Mouse (Mus musculus) right cerebral cortex, adult 18-20 months (tissue): ENCODE data around the gene Crip1.
"Not testable (repeated sequence)": the region's sequence is repeated elsewhere in the genome, so short reads cannot be mapped to it uniquely, and the experiment has no call there.

ENCODE experiments used
- DNase-seq: peaks from one replicate; pipeline ENCODE4 v3.0.0; 2022; ENCODE audit warnings: mixed read lengths

The Crip1 gene

DNA sequence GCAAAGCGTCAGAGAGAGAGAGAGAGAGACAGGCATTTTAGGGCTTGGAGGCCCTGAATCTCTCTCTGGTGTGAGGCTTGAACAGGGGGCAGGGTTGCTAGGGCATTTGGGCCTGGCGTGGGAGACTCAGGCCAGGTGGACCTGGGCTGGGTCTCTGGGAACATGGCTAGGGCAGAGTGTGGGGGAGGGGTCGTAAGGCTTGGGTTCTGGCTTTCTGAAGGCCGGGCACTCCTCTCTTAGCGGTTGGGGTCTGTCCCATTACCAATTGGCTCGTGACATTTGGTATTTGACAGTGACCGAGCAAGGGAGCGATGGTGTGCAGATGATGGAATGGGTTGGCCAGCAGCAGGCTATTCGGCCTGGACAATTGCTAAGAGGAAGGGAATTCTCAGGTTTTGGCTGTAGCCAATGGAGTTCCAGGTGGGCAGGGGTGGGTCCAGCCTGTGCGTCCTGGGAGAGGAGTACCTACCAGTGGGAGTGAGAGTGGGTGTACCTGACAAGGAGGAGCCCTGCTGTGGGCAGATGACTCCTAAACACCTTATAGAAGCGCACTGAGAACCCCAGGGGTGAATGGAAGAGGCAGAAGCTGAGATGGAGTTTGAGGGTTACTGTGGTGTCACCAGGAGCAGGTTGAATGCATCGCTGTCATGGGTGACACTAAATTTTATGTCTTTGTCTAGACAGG lies 40.4 kb downstream of the Crip1 start:
- DNase-seq: no peak

DNA sequence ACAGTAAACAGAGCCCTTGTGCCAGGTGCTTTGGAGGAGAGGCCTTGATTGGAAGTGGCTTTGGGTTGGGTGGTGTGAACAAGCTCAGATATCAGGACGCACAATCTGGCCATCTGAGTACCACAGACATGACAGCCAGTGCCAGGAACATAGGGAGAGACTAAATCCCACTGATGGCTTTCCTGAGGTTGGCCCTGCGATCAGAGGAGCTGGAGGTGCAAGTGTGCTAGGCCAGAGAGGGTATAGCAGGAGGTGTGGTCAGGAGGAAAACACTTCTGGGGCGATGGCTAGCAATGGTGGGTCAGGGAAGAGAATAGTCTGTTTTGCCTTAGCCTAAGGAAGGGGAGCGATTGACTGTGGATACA lies 40.9 kb downstream of the Crip1 start:
- no peak for DNase-seq

DNA sequence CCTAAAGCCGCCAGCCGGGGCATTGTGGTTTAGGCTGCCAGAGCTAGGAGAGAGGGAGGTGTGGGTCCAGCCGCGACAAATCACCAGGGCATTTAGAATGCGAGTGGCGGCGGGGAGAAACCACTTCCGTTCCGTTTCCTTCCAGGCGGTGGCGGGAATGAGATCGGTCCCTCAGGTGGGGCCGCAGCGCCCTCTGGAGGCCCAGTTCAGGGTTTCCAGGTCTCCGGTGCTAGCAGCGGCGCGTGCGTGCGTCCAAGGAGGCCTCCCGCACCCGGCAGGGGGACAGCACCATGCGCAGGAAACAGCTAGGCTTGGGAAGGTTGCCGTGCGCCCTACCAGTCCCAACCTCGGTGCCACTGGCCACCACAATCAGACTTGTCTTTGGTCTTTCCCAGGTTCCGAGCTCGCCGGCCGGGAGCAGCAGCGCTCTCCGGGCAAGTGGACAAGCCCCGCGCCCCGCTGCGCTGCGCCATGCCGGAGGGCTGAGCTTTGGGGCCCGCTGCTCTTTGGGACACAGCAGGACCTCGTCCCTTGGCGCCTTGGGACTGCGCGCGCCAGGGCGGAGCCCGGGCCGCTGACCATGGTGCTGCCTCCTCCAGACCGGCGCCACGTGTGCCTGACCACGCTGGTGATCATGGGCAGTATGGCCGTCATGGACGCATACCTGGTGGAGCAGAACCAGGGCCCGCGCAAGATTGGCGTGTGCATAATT lies 41.6 kb downstream of the Crip1 start:
- DNase-seq: peak; percentile 94

DNA sequence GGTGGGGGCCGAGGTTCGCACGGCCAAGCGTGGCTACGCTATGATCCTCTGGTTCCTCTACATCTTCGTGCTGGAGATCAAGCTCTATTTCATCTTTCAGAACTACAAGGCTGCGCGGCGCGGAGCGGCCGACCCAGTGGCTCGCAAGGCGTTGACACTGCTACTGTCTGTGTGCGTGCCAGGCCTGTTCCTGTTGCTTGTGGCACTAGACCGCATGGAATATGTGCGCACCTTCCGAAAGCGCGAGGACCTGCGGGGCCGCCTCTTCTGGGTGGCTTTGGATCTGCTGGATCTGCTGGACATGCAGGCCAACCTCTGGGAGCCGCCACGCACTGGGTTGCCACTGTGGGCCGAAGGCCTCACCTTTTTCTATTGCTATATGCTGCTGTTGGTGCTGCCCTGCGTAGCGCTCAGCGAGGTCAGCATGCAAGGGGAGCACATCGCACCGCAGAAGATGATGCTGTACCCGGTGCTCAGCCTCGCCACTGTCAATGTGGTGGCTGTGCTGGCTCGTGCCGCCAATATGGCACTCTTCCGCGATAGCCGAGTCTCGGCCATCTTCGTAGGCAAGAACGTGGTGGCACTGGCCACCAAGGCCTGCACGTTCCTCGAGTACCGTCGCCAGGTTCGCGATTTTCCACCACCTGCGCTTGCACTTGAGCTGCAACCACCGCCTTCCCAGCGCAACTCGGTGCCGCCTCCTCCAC lies 42.4 kb downstream of the Crip1 start:
- DNase-seq: no peak

DNA sequence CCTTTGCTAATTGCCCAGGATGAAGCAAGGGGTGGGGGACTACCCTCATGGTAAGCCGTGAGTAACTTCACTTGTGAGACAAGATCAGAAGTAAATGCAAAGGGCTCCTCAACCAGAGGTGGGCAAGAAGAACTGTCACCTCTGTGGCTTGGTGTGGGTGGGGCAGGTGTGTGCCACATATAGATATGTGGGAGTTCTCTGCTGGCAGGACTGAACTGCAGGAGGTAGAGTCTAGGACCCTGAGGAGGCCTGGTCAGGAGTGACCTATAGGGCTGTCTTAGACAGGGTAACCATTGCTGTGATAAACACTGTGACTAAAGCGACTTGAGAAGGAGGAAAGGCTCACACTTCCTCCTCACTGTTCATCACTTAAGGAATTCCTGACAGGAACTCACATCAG lies 47.3 kb downstream of the Crip1 start:
- DNase-seq: no peak

DNA sequence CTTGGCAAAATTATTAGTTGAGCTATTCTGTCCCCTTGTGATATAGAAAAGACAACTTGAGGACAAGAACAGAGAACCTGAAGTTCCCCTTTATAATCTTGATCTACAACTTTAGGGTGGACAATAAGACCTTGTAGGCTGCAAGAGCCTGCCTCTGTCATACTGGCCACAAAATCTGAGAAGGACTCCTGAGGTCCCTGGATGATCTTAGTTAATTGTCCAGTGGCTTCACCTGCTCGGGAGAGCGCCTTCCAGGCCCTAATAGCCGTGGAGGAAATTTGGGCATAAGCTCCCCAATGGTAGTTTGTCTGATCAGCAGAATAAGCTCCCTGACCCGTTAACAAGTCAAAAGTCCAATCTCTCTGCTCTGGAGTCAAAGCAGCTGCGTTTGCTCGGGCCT lies 53.0 kb downstream of the Crip1 start:
- DNase-seq: not testable (repeated sequence)

DNA sequence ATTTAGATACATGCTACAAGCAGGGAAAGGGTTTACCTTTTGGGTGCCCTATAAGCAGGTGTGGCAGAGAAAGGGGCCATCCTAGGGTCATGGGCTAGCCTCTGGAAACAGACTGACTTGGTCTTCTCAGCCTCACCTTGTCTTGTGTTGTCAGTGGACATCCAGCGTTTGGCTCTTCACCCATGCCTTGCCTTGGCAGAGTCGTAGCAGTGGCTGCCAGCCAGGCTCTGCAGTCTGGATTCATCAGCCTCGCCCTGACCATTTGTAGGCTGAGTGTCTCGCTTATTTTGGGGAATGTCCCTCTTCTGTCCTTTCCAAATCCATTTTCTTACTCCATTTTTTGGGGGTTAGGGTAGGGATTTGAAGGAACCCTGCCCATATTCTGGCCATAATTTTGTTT lies 55.2 kb downstream of the Crip1 start:
- no peak for DNase-seq

DNA sequence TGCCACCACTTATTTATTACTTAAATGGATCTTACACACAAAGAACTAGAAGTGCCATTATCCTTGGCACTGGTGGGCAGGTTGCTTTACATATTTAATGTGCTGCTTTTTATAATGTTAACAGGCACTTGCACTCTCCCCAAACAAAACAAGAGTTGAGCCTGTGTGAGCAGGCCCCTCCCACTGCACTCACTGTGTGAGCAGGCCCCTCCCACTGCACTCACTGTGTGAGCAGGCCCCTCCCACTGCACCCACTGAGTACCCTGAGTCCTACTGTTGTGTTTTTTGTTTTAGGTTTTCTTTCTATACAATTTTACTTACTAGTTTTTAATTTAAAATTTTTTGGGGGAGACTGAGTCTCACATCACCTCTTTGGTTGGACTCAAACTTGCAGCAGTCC lies 55.9 kb downstream of the Crip1 start:
- no peak for DNase-seq
